Mouse (Mus musculus) heart, adult 2 months (tissue): Measurements from ENCODE around the gene Pak6. TPM values are rescaled to one million over a fixed set of nuclear protein-coding genes. Genes with fewer than 3 reads are reported as not detected.
A peak's percentile ranks its signal among the peaks of the same experiment; 100 is the strongest.

Source experiments
- DNase-seq, 2 experiments: peaks; one replicate each; pipeline ENCODE4 v3.0.0; 2021
- H3K27ac ChIP-seq: fragments of 200-600 bp; 2 replicates; pipeline ENCODE4 v1.8.1; 2022
- H3K27me3 ChIP-seq: fragments of 200-500 bp; 2 replicates; pipeline ENCODE4 v1.6.1; 2012; ENCODE audit warnings: mild to moderate bottlenecking, low read length, inconsistent platforms, mixed read lengths; ENCODE audit not compliant: control insufficient read depth, insufficient read depth
- H3K36me3 ChIP-seq: fragments of 200-500 bp; 2 replicates; pipeline ENCODE4 v1.6.1; 2012; ENCODE audit warnings: low read length, inconsistent platforms; ENCODE audit not compliant: control insufficient read depth, insufficient read depth
- H3K4me1 ChIP-seq: fragments of 200-500 bp; 2 replicates; pipeline ENCODE4 v1.6.1; 2011; ENCODE audit warnings: low read length; ENCODE audit not compliant: control insufficient read depth, insufficient read depth
- H3K4me3 ChIP-seq: fragments of 200-600 bp; 2 replicates; pipeline ENCODE4 v1.8.1; 2022
- H3K79me2 ChIP-seq: fragments of 200-500 bp; replicated peaks from 2 replicates; pipeline ENCODE4 v1.6.1; 2012; ENCODE audit warnings: mild to moderate bottlenecking, inconsistent platforms, low read length, moderate library complexity, mixed read lengths; ENCODE audit not compliant: control insufficient read depth, insufficient read depth
- H3K9ac ChIP-seq: fragments of 200-500 bp; 2 replicates; pipeline ENCODE4 v1.6.1; 2012; ENCODE audit warnings: low read depth, mild to moderate bottlenecking, control low read depth, inconsistent platforms, low read length, mixed read lengths
- CTCF ChIP-seq: fragments of 200-600 bp; IDR thresholded peaks from 2 replicates; pipeline ENCODE4 v1.8.1; 2022; ENCODE audit warnings: antibody characterized with exemption, mild to moderate bottlenecking, moderate library complexity
- EP300 ChIP-seq: fragments of 200-500 bp; IDR thresholded peaks from 2 replicates; pipeline ENCODE4 v1.6.1; 2011; ENCODE audit warnings: low read depth, low read length, control low read depth; ENCODE audit not compliant: insufficient read depth
- POLR2A ChIP-seq: fragments of 200-500 bp; IDR thresholded peaks from 2 replicates; pipeline ENCODE4 v1.6.1; 2011; ENCODE audit warnings: mild to moderate bottlenecking, low read depth, low read length, control low read depth; ENCODE audit not compliant: insufficient read depth
- WGBS: fragments of 180-500 bp; shearing (Covaris S2); methylation state at CpG from one replicate; pipeline ENCODE4 v1.1.7; 2018; 5-methylcytosine and 5-hydroxymethylcytosine counted together
- intact Hi-C: fragments of 180-260 bp; cut with DNase I; formaldehyde crosslinking; loops from one replicate; pipeline ENCODE4 v1.15.1; 2025
- polyA plus RNA-seq: library from polyadenylated mRNA; depleted of rRNA; stranded (reverse); fragments of >200 nt; gene quantifications from 2 replicates; pipeline ENCODE4 v1.2.3, GENCODE M21; 2012
- total RNA-seq, 2 experiments: library from RNA; stranded (reverse); gene quantifications; 2 replicates each; pipeline ENCODE4 v1.2.3; 2021

Pak6 gene
- total and polyA plus RNA-seq, 3 experiments = 6.1 to 11.1 (median 8.1) TPM

DNA sequence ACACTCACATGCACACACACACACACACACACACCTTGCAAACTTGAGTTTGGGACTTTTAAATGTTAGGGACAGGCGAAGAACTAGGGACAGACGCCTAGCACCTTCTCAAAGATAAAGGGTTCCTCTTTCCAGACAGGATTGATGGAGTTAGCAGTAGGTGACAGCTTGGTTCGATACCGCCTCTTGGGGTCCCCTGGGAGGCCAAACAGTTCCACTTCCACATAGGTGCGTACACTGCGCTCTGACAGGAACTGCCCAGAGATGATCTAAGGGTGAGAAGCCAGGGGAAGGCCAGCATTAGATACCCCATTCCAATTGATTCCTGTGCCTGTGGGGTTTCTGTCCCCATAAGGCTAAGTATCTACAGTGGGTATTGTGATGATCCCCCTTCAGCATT lies 50.5 kb downstream of the Pak6 start:
- WGBS = 91% methylated on average over 6 of the region's 6 CpGs
- no peak for TF ChIP-seq POLR2A
- Histone ChIP-seq H3K4me3 (no peak overlapping the region), H3K27ac (no peak overlapping the region), H3K4me1 (peaks cover 7% of the 10 kb centered on the region), H3K79me2 (no peaks in the 10 kb centered on the region), H3K36me3 (no peaks in the 10 kb centered on the region), H3K27me3 (peaks cover 5% of the 10 kb centered on the region), H3K9ac (no peak overlapping the region)
- intact Hi-C loops = no loop called here
- DNase-seq = no peak

- no peak overlapping the region for H3K27ac ChIP-seq
- no peak overlapping the region for H3K9ac ChIP-seq
- intact Hi-C loops = no loop called here
- no peak overlapping the region for H3K4me3 ChIP-seq
- peaks cover 5% of the 10 kb centered on the region for H3K27me3 ChIP-seq
- 52% methylated on average over 4 of the region's 4 CpGs for WGBS
- DNase-seq = no peak
- peaks cover 7% of the 10 kb centered on the region for H3K4me1 ChIP-seq
- no peaks in the 10 kb centered on the region for H3K36me3 ChIP-seq
- TF ChIP-seq POLR2A (no peak), CTCF (no peak), EP300 (no peak)
- H3K79me2 ChIP-seq = no peaks in the 10 kb centered on the region
Observed at GRCm38 (mm10) chr2:118714230-118714629, 51.1 kb downstream of the Pak6 start.

- H3K9ac ChIP-seq = no peak overlapping the region
- peak overlapping the region; percentile 77 for H3K27ac ChIP-seq
- H3K4me1 ChIP-seq = peaks cover 1% of the 10 kb centered on the region; the same call in 1 of the 2 replicates
- H3K4me3 ChIP-seq = no peak overlapping the region
- H3K27me3 ChIP-seq = no peaks in the 10 kb centered on the region
- intact Hi-C loops = no loop called here
- peak; percentile 60 to 80 for DNase-seq
- TF ChIP-seq POLR2A (0 out of 2 replicates have a peak, but pooled peaks have one; percentile 42), EP300 (peak; percentile 94), CTCF (no peak)
- WGBS = 44% methylated on average over 5 of the region's 5 CpGs
- no peaks in the 10 kb centered on the region for H3K36me3 ChIP-seq
- no peaks in the 10 kb centered on the region for H3K79me2 ChIP-seq
Observed at GRCm38 (mm10) chr2:118716677-118717076, 53.6 kb downstream of the Pak6 start.

GRCm38 (mm10) chr2:118723693-118724486 lies 60.8 kb downstream of the Pak6 start:
- WGBS = 72% methylated on average over 15 of the region's 15 CpGs
- no peak for DNase-seq
- TF ChIP-seq CTCF (no peak), EP300 (no peak), POLR2A (no peak)
- H3K9ac ChIP-seq = no peak overlapping the region
- H3K27ac ChIP-seq = no peak overlapping the region
- H3K4me3 ChIP-seq = no peak overlapping the region
- no peaks in the 10 kb centered on the region for H3K4me1 ChIP-seq
- H3K27me3 ChIP-seq = no peaks in the 10 kb centered on the region
- intact Hi-C loops = no loop called here
- H3K79me2 ChIP-seq = no peaks in the 10 kb centered on the region
- no peaks in the 10 kb centered on the region for H3K36me3 ChIP-seq

DNA sequence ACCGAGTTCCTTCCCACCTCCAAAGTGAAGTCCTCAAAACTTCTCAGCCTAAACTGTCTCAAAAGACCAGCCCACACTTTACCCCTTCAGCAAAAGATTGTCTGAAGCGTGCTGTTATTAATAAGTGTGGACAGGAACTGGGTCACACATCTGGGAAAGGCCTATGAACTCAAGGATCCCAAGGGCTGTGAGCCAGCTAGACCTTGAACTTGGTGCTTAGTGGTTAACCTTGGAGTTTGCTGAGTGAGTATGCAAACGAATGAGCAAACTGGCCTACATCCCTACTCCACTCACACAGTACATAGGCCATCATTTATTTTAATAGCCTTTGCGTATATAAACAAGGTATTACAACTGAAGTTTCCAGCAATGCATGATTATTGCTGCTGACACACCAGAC lies 62.4 kb downstream of the Pak6 start:
- Histone ChIP-seq H3K36me3 (no peaks in the 10 kb centered on the region), H3K27ac (no peak overlapping the region), H3K79me2 (no peaks in the 10 kb centered on the region), H3K9ac (no peak overlapping the region), H3K4me3 (no peak overlapping the region), H3K4me1 (no peaks in the 10 kb centered on the region), H3K27me3 (no peaks in the 10 kb centered on the region)
- no peak for TF ChIP-seq POLR2A
- no peak for TF ChIP-seq EP300
- no peak for TF ChIP-seq CTCF
- 85% methylated on average over 4 of the region's 4 CpGs for WGBS
- intact Hi-C loops = no loop called here
- peak in 1 of 2 experiments; percentile 7 for DNase-seq

- intact Hi-C loops = no loop called here
- Histone ChIP-seq H3K9ac (no peak overlapping the region), H3K79me2 (no peaks in the 10 kb centered on the region), H3K36me3 (no peaks in the 10 kb centered on the region), H3K27ac (no peak overlapping the region), H3K4me3 (no peak overlapping the region), H3K27me3 (no peaks in the 10 kb centered on the region), H3K4me1 (no peaks in the 10 kb centered on the region)
- TF ChIP-seq CTCF = no peak
- no peak for TF ChIP-seq EP300
- no peak for TF ChIP-seq POLR2A
- DNase-seq = peak in 1 of 2 experiments; percentile 10
- WGBS = 92% methylated on average over 2 of the region's 2 CpGs
Observed at GRCm38 (mm10) chr2:118726873-118727272, 63.8 kb downstream of the Pak6 start.
